Mouse (Mus musculus): ENCODE measurements around the gene Ndufs2.

Gene Ndufs2

GRCm38 (mm10) chr1:171227879-171228278 is 23.3 kb downstream of the Ndufs2 start:
- DNase-seq (ENCODE audit: low read depth): no peak

GRCm38 (mm10) chr1:171226780-171227179 is 24.4 kb downstream of the Ndufs2 start:
- DNase-seq (ENCODE audit: low read depth): no peak

DNA sequence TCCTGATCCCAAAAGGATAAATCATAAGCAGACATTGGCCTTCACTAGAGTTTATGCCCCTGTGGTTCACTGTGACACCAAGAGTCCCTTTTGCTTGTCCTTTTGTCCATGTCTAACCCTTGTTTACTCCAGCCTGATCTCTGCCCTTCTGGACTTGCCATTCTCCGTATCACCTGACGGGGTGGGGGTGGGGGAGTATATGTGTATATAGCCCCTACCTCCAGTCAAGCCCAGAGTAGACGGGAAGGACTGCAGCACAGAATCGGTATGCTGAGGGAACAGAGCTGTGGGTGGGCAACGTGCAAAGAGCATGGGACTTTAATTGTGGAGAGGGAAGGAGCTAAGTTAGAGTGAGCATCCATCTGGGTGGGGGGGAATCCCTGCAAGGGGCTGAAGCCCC is 26.3 kb downstream of the Ndufs2 start, which contains the start of gene Apoa2:
Gene Apoa2, plus strand, starts transcription at position 198 of the 400 bp plus-strand sequence.
- no peak for DNase-seq (ENCODE audit: low read depth)

- peak; percentile 11 for DNase-seq (ENCODE audit: low read depth)
Observed at GRCm38 (mm10) chr1:171223796-171224195, 27.4 kb downstream of the Ndufs2 start.

GRCm38 (mm10) chr1:171223168-171223567 is 28.0 kb downstream of the Ndufs2 start:
- DNase-seq (ENCODE audit: low read depth): peak; percentile 40

- DNase-seq (ENCODE audit: low read depth): peak; percentile 98
Observed at GRCm38 (mm10) chr1:171222238-171223155, 28.7 kb downstream of the Ndufs2 start, which contains the start of gene Tomm40l. TSS of gene Tomm40l (minus strand) at chr1:171222514.

GRCm38 (mm10) chr1:171221281-171222193 is 29.7 kb downstream of the Ndufs2 start:
- peak; percentile 46 for DNase-seq (ENCODE audit: low read depth)

DNA sequence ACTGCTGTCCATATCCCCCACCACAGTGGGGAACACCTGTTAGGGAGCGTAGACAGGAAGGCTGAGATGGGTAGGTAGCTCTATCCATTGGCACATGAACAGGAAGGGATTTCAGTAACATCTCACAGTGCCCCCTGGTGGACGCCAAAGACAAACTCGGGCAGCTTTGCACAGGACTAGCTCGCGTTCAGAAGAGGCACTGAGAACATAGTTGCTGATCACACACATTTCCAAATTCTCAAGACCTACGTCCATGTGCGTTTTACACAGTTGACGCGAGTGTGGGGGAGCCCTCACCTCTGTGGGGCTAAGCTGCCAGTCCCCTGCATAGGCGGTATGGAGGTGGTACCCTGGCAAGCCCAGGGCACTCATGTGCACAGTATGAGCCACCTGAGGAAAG is 30.3 kb downstream of the Ndufs2 start:
- DNase-seq (ENCODE audit: low read depth): peak; percentile 92

DNA sequence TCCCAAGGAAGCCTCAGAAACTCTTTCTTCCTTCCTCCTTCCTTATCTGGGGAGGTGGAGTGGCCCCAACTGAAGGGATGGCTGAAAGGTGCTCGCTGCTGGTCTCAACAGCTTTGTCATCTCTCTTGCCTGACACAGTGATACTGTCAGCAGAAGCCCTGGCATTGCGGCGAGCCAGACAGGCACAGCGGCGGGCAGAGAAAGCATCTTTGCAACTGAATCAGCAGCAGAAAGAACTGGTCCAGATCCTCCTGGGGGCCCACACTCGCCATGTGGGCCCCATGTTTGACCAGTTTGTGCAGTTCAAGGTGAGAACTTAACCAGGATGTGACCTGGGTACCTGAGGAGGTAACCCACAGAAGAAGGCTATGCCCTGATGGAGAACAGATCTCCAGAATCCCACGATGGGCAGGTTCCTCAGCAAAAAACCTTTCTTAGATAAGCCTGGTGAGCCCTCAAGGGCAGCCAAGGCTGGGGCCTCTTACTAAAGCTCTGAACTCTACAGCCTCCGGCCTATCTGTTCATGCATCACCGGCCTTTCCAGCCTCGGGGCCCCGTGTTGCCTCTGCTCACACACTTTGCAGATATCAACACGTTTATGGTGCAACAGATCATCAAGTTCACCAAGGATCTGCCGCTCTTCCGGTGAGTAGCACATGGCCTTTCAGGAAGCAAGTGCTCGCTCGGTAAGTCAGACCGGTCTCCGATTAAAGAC is 34.8 kb downstream of the Ndufs2 start:
- no peak for DNase-seq (ENCODE audit: low read depth)

DNA sequence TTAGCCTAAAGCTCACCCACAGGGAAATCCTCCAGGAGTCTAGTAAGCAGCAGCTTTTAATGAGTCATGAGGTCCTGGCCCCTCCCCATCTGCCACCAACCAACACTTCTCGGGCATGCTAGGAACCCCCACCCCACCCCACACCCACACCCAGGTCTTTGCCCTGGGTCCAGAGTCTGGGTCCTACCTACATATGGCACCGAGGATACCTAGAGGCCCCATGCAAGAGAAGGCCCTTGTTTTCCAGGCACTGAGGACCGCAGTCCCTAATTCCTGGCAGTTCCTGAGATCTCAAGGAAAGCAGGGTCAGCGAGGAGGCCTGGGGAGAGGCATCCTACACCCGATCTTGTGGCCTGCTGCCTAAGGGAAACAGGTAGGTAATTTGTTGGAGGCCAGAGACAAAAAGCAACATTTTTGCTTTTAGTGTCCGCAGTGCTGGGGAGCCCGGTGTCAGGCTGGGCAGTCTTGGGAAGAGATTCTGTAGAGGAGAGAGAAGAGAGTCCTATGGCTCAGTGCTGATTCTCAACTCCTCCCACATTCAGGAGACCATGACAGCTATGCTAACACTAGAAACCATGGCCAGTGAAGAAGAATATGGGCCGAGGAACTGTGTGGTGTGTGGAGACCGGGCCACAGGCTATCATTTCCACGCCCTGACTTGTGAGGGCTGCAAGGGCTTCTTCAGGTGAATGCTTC is 37.2 kb downstream of the Ndufs2 start, which contains the start of gene Nr1i3:
Gene Nr1i3, plus strand, starts transcription at position 170 of the 696 bp plus-strand sequence.
- no peak for DNase-seq (ENCODE audit: low read depth)

DNA sequence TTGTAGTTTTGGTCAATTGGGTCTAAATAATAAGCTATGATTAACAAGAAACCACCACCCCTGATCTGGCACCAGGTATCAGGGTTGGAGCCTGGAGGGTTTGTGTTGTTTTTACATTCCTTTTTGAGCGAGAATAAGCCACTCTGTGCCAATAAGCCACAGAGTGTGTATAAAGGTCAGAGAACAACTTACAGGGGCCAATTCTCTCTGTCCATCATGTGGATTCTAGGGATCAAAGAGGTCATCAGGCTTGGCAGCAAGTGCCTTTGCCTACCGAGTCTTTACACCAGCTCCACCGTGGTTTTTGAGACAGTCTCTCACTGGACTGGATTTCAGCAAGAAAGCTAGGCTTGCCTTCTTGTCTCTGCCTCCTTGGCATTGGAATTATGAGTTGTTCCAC is 38.3 kb downstream of the Ndufs2 start:
- no peak for DNase-seq (ENCODE audit: low read depth)

DNA sequence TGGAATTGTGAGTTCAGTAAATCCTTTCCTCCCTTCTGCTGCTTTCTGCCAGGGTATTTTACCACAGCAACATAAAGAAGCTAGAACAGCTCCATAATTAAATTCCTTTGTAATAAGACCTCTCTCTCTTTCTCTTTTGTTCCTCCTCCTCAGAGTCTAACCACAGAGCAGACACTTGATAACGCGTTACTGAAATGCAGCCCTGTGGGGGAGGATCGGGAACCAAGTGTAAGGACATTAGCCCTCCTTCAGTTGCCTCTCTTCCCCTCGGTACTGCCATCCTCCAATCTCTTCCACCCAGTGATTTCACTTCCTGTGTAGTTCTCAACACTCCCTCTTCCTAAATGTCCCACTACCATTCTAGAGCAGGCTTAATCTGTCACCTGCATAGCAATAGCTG is 41.8 kb downstream of the Ndufs2 start:
- no peak for DNase-seq (ENCODE audit: low read depth)

GRCm38 (mm10) chr1:171205704-171206493 is 45.3 kb downstream of the Ndufs2 start:
- no peak for DNase-seq (ENCODE audit: low read depth)

DNA sequence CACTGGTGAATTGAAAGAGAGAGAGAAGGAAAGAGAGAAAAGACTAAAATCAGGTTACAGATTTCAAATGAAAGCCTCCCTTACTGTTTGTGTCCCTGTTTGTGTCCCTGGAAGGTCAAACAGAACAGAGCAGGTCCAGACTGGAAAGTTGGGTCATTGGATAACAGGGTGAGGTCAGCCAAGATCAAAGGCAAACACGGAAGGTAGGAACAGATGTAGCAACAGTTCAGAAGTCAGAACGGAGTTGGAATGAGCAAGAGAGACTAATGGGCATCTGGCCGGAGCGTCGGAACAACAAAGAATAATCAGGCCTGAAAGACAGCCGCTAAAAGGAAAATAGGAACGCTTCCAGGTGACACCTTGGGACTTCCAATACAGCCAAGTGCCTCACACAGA is 46.9 kb downstream of the Ndufs2 start:
- DNase-seq (ENCODE audit: low read depth): no peak

DNA sequence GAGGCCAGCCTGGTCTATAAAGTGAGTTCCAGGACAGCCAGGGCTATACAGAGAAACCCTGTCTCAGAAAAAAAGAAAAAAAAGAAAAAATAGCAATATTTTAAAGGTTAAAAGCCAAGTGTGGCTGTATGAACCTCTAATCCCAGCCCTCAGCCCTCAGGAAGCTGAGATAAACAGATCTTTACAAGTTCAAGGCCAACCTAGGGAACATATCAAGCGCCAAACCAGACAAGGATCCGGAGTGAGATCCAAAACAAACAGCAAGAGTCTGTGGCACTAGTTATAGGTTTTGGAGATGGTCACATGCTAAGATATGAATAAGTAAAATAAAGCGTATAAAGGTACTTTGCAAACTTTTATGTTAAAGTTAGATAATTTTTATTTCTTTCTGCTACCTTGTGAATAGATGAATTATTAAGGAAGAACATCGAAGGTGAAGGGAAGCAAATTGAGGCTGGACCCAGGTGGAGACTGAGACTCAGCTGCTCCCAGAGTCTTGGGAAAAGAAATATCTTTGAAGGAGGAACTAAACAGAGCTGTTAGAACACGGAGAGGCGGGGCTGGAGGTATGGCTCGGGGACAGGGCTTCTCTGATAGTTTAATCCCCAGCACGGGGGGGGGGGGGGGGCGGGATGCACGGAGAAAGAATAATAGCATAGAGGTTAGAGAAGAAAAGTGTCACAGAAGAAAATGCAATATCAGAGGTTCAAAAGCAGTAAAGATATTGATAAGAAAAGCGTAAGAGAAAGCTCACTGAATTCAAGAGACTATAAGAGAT is 47.5 kb downstream of the Ndufs2 start:
- no peak for DNase-seq (ENCODE audit: low read depth)

DNA sequence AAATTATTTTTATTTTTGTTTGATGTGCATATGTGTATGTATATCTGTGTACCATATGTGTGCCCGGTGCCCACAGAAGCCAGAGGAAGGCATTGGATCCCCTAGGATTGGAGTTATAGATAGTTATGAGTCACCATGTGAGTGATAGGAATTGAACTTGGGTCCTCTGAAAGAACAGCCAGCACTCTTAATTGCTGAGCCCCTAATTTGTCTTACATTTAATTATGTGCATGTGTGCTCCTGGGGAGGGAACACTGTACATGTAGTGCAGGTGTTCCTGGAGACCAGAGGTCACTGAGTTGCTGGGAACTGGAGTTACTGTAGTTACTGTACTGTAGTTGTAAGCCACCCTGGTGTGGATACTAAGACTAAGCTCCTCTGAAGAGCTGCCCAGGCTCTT is 50.4 kb downstream of the Ndufs2 start:
- no peak for DNase-seq (ENCODE audit: low read depth)

DNA sequence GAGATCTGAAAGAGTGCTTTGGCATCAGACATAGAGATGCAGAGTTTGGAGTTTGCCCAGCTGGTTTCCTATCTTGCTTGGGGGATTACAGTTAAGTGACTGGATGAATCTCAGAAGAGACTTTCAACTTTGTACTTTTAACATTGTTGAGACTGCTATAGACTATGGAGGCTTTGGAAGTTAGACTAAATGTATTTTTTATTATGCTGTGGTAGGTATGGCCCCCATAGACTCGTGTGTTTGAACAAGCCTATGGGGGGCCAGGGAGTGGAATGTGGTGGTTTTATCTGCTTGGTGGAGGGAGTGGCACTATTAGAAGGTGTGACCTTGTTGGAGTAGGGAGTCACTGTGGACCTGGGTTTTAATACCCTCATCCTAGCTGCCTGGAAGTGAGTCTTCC is 51.7 kb downstream of the Ndufs2 start:
- DNase-seq (ENCODE audit: low read depth): no peak

DNA sequence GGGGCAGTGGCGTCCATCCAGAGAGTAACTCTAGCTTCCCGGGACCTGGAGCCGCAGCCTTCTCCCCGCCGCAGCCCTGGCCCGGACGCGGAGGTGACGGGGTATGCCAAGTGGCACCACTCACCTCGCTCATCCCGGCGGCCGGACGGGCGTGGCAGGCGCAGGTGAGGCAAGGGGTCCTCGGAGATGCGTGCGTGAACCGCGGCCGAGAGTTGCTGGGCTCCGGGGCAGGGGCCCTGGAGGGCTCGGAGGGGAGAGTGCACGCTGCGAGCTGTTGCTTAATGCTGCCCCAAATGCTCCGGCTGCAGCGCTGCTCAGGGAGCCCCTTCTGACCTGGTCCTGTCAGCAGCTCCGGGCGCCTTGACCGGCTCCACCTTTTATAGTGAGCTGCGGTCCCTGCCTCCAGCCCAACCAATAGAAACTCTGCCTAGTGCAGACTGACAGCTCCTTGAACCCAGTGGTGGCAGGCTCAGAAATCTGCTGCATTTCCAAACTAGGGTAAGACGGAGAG is 55.2 kb downstream of the Ndufs2 start, which contains the start of gene Pcp4l1:
Gene Pcp4l1, minus strand, starts transcription at position 382 of the 511 bp plus-strand sequence.
- no peak for DNase-seq (ENCODE audit: low read depth)

Data from induced T-regulatory cell, adult 2 months (primary cell).